Mouse (Mus musculus): ENCODE results near the gene Scn3b. TPM values are rescaled to one million over a fixed set of nuclear protein-coding genes. Genes with fewer than 3 reads are reported as not detected.

Scn3b gene
- polyA plus RNA-seq, 1 experiment from 2014 or later, result 7.5 TPM

DNA sequence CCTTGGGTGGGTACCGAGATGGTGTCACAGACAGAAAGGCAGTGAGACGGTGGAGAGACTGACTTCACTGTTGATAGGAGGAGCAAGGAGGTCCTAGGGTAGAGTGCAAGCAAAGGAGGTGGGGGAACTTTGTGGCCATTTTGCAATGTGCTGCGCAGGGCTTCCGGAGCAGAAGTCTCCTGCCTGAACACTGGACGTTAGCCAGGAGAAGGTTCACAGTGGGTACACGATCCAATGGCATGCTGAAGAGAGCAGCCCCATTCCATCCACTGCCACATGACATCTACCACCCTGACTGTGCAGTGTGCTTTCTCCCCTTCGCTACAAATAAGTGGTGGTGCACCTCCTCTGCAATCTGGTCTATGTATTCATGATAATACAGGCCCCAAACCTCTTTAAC lies 3.8 kb downstream of the Scn3b start:
- Histone ChIP-seq H3K4me2 (no peak overlapping the region), H3K9me3 (no peaks in the 10 kb centered on the region), H3K36me3 (no peaks in the 10 kb centered on the region), H3K4me1 (peaks cover 20% of the 10 kb centered on the region), H3K9ac (no peak overlapping the region), H3K27ac (no peak overlapping the region), H3K4me3 (no peak overlapping the region), H3K27me3 (peaks cover 15% of the 10 kb centered on the region)
- 70% methylated on average over 7 of the region's 7 CpGs for WGBS
- no peak for ATAC-seq (ENCODE audit: borderline replicate concordance, extremely low read depth, low FRiP score, low TSS enrichment)

DNA sequence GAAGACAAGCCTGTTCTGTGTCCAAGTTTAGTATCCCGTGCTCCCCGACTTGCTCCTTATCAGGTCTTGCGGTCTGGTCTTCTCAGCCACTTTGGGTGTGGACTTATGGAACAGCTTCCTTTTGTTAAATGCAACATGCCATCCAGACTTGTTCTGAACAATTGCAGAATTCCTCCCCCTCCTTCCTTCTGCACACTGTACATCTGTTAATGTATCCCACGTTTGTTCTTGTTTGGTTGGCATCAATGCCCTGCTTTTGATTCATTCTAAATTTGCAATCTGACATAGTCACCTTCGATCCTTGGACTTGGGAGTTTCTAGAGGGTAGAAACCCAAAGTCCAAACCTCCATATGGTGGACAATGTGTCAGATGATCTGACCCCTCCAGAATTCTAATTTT lies 6.9 kb downstream of the Scn3b start:
- Histone ChIP-seq H3K4me1 (no peaks in the 10 kb centered on the region), H3K9ac (no peak overlapping the region), H3K4me2 (no peak overlapping the region), H3K4me3 (no peak overlapping the region), H3K9me3 (no peaks in the 10 kb centered on the region), H3K36me3 (no peaks in the 10 kb centered on the region), H3K27ac (no peak overlapping the region), H3K27me3 (no peaks in the 10 kb centered on the region)
- ATAC-seq (ENCODE audit: borderline replicate concordance, extremely low read depth, low FRiP score, low TSS enrichment), result no peak
- 79% methylated on average over 5 of the region's 5 CpGs for WGBS

DNA sequence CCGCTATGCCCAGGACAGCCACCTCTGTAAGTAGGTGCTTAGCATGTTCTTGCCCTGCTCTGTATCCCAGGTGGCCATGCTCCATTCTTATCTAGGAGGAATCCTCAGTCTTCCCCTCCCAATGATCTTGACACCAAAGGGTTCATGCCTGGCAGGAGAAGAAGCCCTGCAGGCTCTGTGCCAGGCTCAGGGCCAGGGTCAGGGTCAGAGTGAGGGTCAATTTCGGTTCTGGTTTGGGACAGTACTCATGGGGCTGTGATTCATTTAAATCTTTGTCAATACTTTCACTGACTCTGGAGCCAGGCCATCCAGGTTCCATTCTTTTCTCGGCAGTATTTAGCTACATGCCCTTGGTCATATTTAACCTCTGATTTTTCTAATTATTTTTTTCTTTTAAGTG lies 8.7 kb downstream of the Scn3b start:
- H3K9ac ChIP-seq, result no peak overlapping the region
- no peak overlapping the region for H3K27ac ChIP-seq
- H3K9me3 ChIP-seq, result no peaks in the 10 kb centered on the region
- no peak overlapping the region for H3K4me2 ChIP-seq
- no peaks in the 10 kb centered on the region for H3K4me1 ChIP-seq
- no peaks in the 10 kb centered on the region for H3K27me3 ChIP-seq
- WGBS, result 69% methylated on average over 3 of the region's 3 CpGs
- no peak for ATAC-seq (ENCODE audit: borderline replicate concordance, extremely low read depth, low FRiP score, low TSS enrichment)
- H3K4me3 ChIP-seq, result no peak overlapping the region
- no peaks in the 10 kb centered on the region for H3K36me3 ChIP-seq

DNA sequence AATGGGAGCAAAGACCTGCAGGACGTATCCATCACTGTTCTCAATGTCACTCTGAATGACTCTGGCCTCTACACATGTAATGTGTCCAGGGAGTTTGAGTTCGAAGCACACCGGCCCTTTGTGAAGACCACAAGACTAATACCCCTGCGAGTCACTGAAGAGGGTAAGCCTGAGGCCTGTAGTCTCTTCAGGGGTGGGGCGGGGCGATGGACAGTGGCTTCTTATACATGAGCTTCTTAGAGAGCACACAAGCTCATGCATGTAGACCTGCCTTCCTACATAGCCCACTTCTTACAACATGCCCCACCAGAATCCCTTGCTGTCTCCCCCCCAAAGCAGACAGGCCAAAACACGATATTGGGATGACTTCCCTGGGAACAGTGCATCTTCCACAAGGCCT lies 10.4 kb downstream of the Scn3b start:
- Histone ChIP-seq H3K36me3 (no peaks in the 10 kb centered on the region), H3K4me2 (no peak overlapping the region), H3K4me3 (no peak overlapping the region), H3K27ac (no peak overlapping the region), H3K9ac (no peak overlapping the region), H3K9me3 (no peaks in the 10 kb centered on the region), H3K27me3 (no peaks in the 10 kb centered on the region), H3K4me1 (no peaks in the 10 kb centered on the region)
- no peak for ATAC-seq (ENCODE audit: borderline replicate concordance, extremely low read depth, low FRiP score, low TSS enrichment)
- WGBS, result 84% methylated on average over 7 of the region's 7 CpGs

DNA sequence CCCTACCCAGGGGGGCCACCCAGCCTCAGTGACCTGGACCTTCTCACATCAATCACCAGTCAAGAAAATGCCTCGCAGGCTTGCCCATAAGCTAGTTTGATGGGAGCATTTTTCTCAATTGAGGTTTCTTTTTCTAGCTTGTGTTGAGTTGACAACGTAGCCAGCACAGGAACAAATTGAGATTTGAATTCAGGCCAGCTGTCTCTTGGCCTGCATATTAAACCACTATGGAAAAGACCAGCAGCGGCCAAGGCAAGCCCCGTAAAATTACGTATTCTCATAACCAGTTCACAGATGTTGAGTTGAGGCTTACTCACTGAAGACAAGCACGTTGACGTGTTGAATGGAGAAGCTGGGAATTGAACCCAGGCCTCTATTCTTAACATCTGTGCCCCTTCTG lies 14.0 kb downstream of the Scn3b start:
- no peaks in the 10 kb centered on the region for H3K4me1 ChIP-seq
- H3K36me3 ChIP-seq, result no peaks in the 10 kb centered on the region
- no peak for ATAC-seq (ENCODE audit: borderline replicate concordance, extremely low read depth, low FRiP score, low TSS enrichment)
- no peak overlapping the region for H3K27ac ChIP-seq
- no peak overlapping the region for H3K9ac ChIP-seq
- no peaks in the 10 kb centered on the region for H3K9me3 ChIP-seq
- H3K4me3 ChIP-seq, result no peak overlapping the region
- no peaks in the 10 kb centered on the region for H3K27me3 ChIP-seq
- no peak overlapping the region for H3K4me2 ChIP-seq
- WGBS, result 83% methylated on average over 7 of the region's 7 CpGs

DNA sequence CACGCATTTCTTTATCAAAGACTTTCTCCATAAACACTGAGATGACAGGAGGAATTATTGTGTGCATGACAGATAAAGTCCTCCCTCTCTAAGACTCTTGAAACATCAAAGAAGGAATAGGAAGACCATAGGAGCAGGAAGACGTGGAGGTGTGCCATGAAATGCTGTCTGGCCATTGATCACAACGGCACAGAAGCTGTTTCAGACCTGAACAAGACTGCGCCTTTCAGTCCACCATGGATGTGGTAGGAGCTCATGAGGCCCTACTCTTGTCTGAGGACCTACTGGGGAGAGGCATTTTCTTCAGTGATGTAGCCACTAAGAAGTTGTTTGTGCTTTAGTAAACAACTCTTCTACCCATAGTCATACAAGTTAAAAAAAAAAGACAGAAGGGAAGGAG lies 23.5 kb downstream of the Scn3b start:
- Histone ChIP-seq H3K4me1 (no peaks in the 10 kb centered on the region), H3K4me2 (no peak overlapping the region), H3K27ac (no peak overlapping the region), H3K9ac (no peak overlapping the region), H3K27me3 (no peaks in the 10 kb centered on the region), H3K36me3 (no peaks in the 10 kb centered on the region; the same call in 1 of the 2 replicates), H3K9me3 (no peaks in the 10 kb centered on the region), H3K4me3 (no peak overlapping the region)
- no peak for ATAC-seq (ENCODE audit: borderline replicate concordance, extremely low read depth, low FRiP score, low TSS enrichment)
- WGBS, result 54% methylated on average over 4 of the region's 4 CpGs

DNA sequence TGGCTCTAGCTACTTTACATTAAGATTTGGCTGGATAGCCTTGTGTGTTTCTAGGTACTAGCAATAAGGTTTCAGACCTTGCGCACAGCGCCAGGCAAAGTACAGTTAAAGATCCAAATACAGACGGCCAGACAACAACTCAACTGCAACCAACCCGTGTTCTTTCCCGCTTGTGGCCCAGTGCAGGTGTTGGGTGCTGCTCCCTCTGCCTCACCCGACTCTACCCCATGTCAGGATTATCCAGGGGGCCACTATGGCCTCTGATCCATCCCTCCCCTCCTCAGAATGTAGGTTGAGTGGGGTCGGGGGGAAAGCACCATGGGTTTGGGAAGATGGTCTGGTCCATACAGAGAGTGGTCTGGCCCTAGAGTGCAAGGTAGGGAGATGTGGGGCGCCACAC lies 24.3 kb downstream of the Scn3b start:
- H3K4me1 ChIP-seq, result no peaks in the 10 kb centered on the region
- ATAC-seq (ENCODE audit: borderline replicate concordance, extremely low read depth, low FRiP score, low TSS enrichment), result no peak
- H3K4me3 ChIP-seq, result no peak overlapping the region
- H3K27ac ChIP-seq, result no peak overlapping the region
- H3K4me2 ChIP-seq, result no peak overlapping the region
- peaks cover 6% of the 10 kb centered on the region for H3K36me3 ChIP-seq
- 94% methylated on average over 8 of the region's 8 CpGs for WGBS
- no peaks in the 10 kb centered on the region for H3K27me3 ChIP-seq
- no peak overlapping the region for H3K9ac ChIP-seq
- H3K9me3 ChIP-seq, result no peaks in the 10 kb centered on the region

DNA sequence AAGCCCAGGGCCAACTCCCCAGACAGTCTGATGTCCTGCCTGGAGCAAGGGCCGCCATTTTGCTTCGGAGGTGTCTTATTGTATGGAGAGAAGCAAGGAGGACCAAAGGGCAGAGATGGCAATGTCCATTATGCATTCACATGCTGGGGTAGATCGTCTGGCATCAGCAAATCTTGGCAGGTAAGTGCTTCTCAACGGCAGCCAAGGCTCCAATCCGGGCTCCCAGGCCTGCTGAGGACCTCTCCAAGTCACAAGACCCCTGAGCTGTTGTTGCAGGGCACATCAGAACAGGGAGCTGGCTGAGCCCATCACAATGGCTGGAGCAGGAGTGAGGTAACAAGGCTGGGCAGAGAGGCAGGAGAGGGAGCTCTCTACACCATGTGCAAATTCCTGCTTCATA lies 24.7 kb downstream of the Scn3b start:
- peaks cover 6% of the 10 kb centered on the region for H3K36me3 ChIP-seq
- no peaks in the 10 kb centered on the region for H3K9me3 ChIP-seq
- ATAC-seq (ENCODE audit: borderline replicate concordance, extremely low read depth, low FRiP score, low TSS enrichment), result no peak
- 87% methylated on average over 5 of the region's 5 CpGs for WGBS
- H3K4me1 ChIP-seq, result no peaks in the 10 kb centered on the region
- no peak overlapping the region for H3K9ac ChIP-seq
- H3K4me2 ChIP-seq, result no peak overlapping the region
- H3K27me3 ChIP-seq, result no peaks in the 10 kb centered on the region
- H3K27ac ChIP-seq, result no peak overlapping the region
- H3K4me3 ChIP-seq, result no peak overlapping the region

DNA sequence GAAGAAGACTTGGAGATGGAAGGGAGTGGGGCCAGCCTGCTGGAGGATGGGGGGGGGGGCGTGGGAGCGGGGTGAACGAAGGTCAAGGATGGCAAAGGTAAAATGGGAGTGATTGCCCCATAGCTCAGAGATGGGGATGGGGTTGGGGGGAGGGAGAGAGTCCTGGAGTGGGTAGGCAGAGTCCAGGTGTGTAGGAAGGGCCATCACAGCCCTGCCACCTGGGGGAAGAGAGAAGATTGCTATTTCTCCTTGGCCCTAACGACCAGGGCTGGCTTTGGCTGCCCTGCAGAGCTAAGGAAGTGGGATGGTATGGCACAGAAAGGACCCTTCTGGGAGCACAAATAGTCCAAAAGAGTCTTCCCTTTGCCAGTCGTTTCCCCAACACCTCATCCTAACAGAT lies 25.2 kb downstream of the Scn3b start:
- ATAC-seq (ENCODE audit: borderline replicate concordance, extremely low read depth, low FRiP score, low TSS enrichment), result no peak
- H3K9ac ChIP-seq, result no peak overlapping the region
- H3K27me3 ChIP-seq, result no peaks in the 10 kb centered on the region
- H3K9me3 ChIP-seq, result no peaks in the 10 kb centered on the region
- H3K4me2 ChIP-seq, result no peak overlapping the region
- no peaks in the 10 kb centered on the region for H3K4me1 ChIP-seq
- no peak overlapping the region for H3K27ac ChIP-seq
- 94% methylated on average over 5 of the region's 5 CpGs for WGBS
- peaks cover 6% of the 10 kb centered on the region for H3K36me3 ChIP-seq
- no peak overlapping the region for H3K4me3 ChIP-seq

DNA sequence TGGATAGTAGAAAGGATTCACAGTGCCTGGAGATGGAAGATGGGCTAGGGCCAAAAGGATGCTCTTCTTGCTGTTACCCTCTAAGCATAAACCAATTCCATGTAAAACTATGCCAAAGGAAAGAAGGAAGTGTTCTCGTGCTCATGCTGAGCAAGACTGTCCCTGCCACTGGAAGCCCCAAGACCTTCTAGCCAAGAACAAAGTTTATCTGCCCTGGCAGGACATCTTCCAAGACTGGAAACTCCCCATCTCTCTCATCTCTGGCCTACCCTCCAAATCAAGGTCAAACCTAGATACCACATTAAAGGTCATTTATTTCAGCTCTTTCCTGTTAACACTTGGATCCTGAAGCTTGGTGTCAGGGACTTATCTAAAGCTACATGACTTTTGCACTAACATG lies 25.8 kb downstream of the Scn3b start:
- 90% methylated on average over 1 of the region's 1 CpGs for WGBS
- no peaks in the 10 kb centered on the region for H3K27me3 ChIP-seq
- H3K9me3 ChIP-seq, result no peaks in the 10 kb centered on the region
- H3K36me3 ChIP-seq, result peaks cover 6% of the 10 kb centered on the region
- H3K4me2 ChIP-seq, result no peak overlapping the region
- no peak overlapping the region for H3K9ac ChIP-seq
- no peak overlapping the region for H3K4me3 ChIP-seq
- H3K27ac ChIP-seq, result no peak overlapping the region
- no peak for ATAC-seq (ENCODE audit: borderline replicate concordance, extremely low read depth, low FRiP score, low TSS enrichment)
- H3K4me1 ChIP-seq, result no peaks in the 10 kb centered on the region

DNA sequence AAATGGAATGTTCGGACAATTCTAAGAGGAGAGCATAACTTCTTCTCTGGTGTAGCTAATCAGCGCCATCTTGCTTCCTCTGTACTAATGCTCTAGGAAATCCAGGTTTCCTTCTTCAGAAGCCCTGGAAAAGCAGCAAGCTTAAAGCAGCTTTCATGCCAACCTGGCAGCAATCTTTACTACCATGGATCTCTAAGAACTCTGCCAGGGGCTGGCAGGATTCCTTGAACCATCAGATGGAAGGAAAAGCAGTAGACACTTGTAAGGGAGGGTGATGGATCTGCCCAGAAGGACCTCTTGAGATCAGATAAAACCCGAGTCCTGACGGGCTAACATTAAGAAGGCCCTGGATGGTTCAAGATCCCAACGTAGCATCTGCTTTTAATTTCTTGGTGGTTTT lies 27.2 kb downstream of the Scn3b start:
- ATAC-seq (ENCODE audit: borderline replicate concordance, extremely low read depth, low FRiP score, low TSS enrichment), result no peak
- WGBS, result 84% methylated on average over 5 of the region's 5 CpGs
- Histone ChIP-seq H3K4me3 (no peak overlapping the region), H3K4me2 (no peak overlapping the region), H3K36me3 (peaks cover 6% of the 10 kb centered on the region), H3K9ac (no peak overlapping the region), H3K9me3 (no peaks in the 10 kb centered on the region), H3K27me3 (no peaks in the 10 kb centered on the region), H3K27ac (no peak overlapping the region), H3K4me1 (no peaks in the 10 kb centered on the region)

DNA sequence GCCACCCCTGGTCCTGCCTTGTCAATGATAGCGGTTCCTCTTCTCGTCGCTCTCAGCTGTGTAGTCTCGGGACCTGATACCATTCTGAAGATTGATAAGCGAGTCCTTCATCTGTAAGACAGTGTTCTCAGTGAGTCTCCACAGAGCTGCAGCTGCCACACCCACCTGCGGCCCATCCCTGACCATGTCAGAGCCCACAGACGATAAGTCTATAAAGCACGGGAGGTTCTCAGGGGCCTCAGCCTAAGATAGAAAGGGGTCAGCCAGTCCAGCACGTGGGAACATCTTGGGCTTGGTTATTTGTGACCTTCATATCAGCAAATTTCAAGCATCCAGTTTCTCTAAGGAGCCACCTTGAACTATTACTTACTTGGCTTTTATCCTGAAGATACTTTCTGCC lies 29.0 kb downstream of the Scn3b start:
- Histone ChIP-seq H3K4me3 (no peak overlapping the region), H3K27ac (no peak overlapping the region), H3K4me1 (no peaks in the 10 kb centered on the region), H3K4me2 (no peak overlapping the region), H3K36me3 (peaks cover 6% of the 10 kb centered on the region), H3K9me3 (no peaks in the 10 kb centered on the region), H3K9ac (no peak overlapping the region), H3K27me3 (no peaks in the 10 kb centered on the region)
- no peak for ATAC-seq (ENCODE audit: borderline replicate concordance, extremely low read depth, low FRiP score, low TSS enrichment)
- 89% methylated on average over 9 of the region's 9 CpGs for WGBS

DNA sequence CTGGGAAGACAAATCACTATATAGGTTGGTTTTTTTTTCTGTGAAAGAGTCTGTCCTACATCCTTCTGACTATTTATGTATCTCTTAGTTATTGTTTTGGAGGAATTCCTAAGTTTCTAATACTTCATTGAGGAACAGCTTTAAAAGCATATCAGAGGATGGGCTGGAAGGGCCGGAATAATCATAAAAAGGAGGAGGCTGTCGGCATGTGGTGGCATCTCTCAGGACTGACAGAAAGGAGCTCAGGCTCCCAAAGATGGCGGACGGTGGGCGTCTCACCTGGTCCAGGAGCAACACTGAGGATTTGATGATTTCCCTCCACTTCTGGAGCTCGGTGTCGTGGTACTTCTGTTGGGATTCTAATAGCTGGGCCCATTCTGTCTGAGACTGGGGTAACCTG lies 30.3 kb downstream of the Scn3b start:
- ATAC-seq (ENCODE audit: borderline replicate concordance, extremely low read depth, low FRiP score, low TSS enrichment), result no peak
- H3K27me3 ChIP-seq, result no peaks in the 10 kb centered on the region
- H3K36me3 ChIP-seq, result peaks cover 6% of the 10 kb centered on the region
- no peak overlapping the region for H3K27ac ChIP-seq
- WGBS, result 91% methylated on average over 7 of the region's 7 CpGs
- no peaks in the 10 kb centered on the region for H3K9me3 ChIP-seq
- H3K4me1 ChIP-seq, result no peaks in the 10 kb centered on the region
- no peak overlapping the region for H3K9ac ChIP-seq
- H3K4me2 ChIP-seq, result no peak overlapping the region
- H3K4me3 ChIP-seq, result no peak overlapping the region

All from lung, embryonic 15.5 days (tissue).